ENCODE assay signal across 9 mouse cellular contexts in the genomic region with DNA sequence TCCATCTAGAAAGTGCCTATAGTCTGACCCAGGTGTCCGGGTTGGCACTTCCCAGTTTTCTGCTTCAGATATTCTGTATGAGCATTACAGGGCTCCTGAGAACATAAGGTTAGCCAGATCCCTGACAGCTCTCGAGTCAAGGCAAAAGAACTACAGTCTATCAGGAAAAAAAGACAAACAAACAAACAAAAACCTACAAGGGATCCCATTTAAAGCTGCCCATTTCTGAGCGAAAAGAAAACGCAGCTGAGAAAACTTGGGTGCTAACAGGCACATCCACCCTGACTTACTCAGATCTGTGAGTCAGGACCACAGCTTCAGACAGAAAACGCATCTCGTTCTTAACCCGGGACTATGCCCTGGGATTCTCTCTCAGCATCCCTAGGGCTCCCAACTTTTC. TPM values are rescaled to one million over a fixed set of nuclear protein-coding genes. Genes with fewer than 3 reads are reported as not detected.
DNase-seq lines count a peak whose midpoint lies in the region; ATAC-seq and TF ChIP-seq lines count a peak whose summit lies in the region.
"Had no signal": no experiment of that assay in that cellular context is flagged by ENCODE, and none has a peak within 500 bp of the region (broad histone marks: within the 10 kb centered on the region; RNA-seq: fewer than 3 reads in every experiment).

No protein-coding gene starts in this region.

- TF ChIP-seq CTCF in E14TG2a.4 (conservative IDR thresholded peaks at IDR 0.05; ENCODE audit: low read length): no peak

- no peak for DNase-seq in frontal cortex, postnatal 14 days (ENCODE audit: low spot score in 2 of 2)
- no peak for DNase-seq in forebrain, embryonic 14.5 days (ENCODE audit: low spot score)
- no peak for DNase-seq in liver, embryonic 13.5 days
- DNase-seq in cerebellum, postnatal 14 days: no peak
- DNase-seq: gastrocnemius, postnatal 36 days had no signal

- ATAC-seq in frontal cortex, adult (ENCODE audit: low TSS enrichment): peak; percentile 29
- ATAC-seq in forebrain, embryonic 14.5 days: no peak
- no peak for ATAC-seq in liver, embryonic 13.5 days (ENCODE audit: low read depth)
- no peak for ATAC-seq in megakaryocyte progenitor cell, adult 5-6 weeks (replicated peaks; ENCODE audit: poor library complexity)
- no peak for ATAC-seq in monocyte, adult 5-6 weeks (replicated peaks; ENCODE audit: insufficient number of reproducible peaks, low FRiP score, low TSS enrichment, poor library complexity, severe bottlenecking)

- peaks cover 30% of the 10 kb centered on the region for H3K27me3 ChIP-seq in E14TG2a.4 (ENCODE audit: insufficient read depth, low read length)
- no peaks in the 10 kb centered on the region for H3K27me3 ChIP-seq in forebrain, embryonic 14.5 days (replicated peaks; ENCODE audit: control insufficient read depth, insufficient read depth, low read length)
- peaks cover 17% of the 10 kb centered on the region for H3K27me3 ChIP-seq in liver, embryonic 13.5 days

- no peaks in the 10 kb centered on the region for H3K36me3 ChIP-seq in E14TG2a.4 (ENCODE audit: insufficient read depth, low read length)
- H3K36me3 ChIP-seq in forebrain, embryonic 14.5 days (ENCODE audit: control insufficient read depth, insufficient read depth, low read length): no peaks in the 10 kb centered on the region
- H3K36me3 ChIP-seq in liver, embryonic 13.5 days: no peaks in the 10 kb centered on the region

- no peak overlapping the region for H3K27ac ChIP-seq in forebrain, embryonic 14.5 days (ENCODE audit: low read depth, low read length)
- H3K27ac ChIP-seq in liver, embryonic 13.5 days: no peak overlapping the region

- peaks cover 7% of the 10 kb centered on the region for H3K4me1 ChIP-seq in E14TG2a.4 (replicated peaks; ENCODE audit: low read depth, low read length)
- peaks cover 3% of the 10 kb centered on the region; the same call in 1 of the 2 replicates for H3K4me1 ChIP-seq in forebrain, embryonic 14.5 days (ENCODE audit: control insufficient read depth, insufficient read depth, low read length)
- H3K4me1 ChIP-seq in liver, embryonic 13.5 days (replicated peaks): peaks cover 73% of the 10 kb centered on the region

- H3K4me3 ChIP-seq in E14TG2a.4 (replicated peaks; ENCODE audit: low read length): peak overlapping the region; percentile 76
- peak overlapping the region; percentile 58 for H3K4me3 ChIP-seq in forebrain, embryonic 14.5 days (ENCODE audit: low read depth, low read length)
- peak overlapping the region; percentile 75 for H3K4me3 ChIP-seq in liver, embryonic 13.5 days (replicated peaks)

- peak overlapping the region; percentile 70 for H3K9ac ChIP-seq in forebrain, embryonic 14.5 days (ENCODE audit: low read length)
- H3K9ac ChIP-seq in liver, embryonic 13.5 days: peak overlapping the region; percentile 85

- peak overlapping the region; percentile 85 for H3K4me2 ChIP-seq in forebrain, embryonic 14.5 days (ENCODE audit: low read length)
- H3K4me2 ChIP-seq in liver, embryonic 13.5 days: peak overlapping the region; percentile 87

- 5% methylated on average over 7 of the region's 7 CpGs for WGBS in forebrain, embryonic 14.5 days
- 13% methylated on average over 7 of the region's 7 CpGs for WGBS in liver, embryonic 13.5 days (ENCODE audit: insufficient replicate concordance)

- no peaks in the 10 kb centered on the region for H3K9me3 ChIP-seq in E14TG2a.4 (ENCODE audit: low read length)
- no peaks in the 10 kb centered on the region for H3K9me3 ChIP-seq in forebrain, embryonic 14.5 days (replicated peaks; ENCODE audit: control insufficient read depth, low read length)
- H3K9me3 ChIP-seq in liver, embryonic 13.5 days (replicated peaks): no peaks in the 10 kb centered on the region

RNA-seq across cellular contexts. Expression of gene Cntn3, which starts 9.5 kb away (rescaled TPM):
- 1.1 and 1.5 TPM in 2 replicates for polyA plus RNA-seq in forebrain, embryonic 14.5 days (2014; fragmentation: Nextera tagmentation; extraction: Ambion mirVana)
- 0.78 and 0.84 TPM in 2 replicates for polyA plus RNA-seq in liver, embryonic 13.5 days (2015; fragmentation: Nextera tagmentation; extraction: Ambion mirVana)
- 0.02 TPM in 1 of 2 replicates, not detected in the other for total RNA-seq in megakaryocyte progenitor cell, adult 5-6 weeks (2015)
- not detected in 2 replicates for total RNA-seq in megakaryocyte progenitor cell, adult 5-6 weeks (2017)
- not detected in 3 replicates for total RNA-seq in monocyte, adult 5-6 weeks (2017)
- total RNA-seq: gastrocnemius, postnatal 36 days had no signal
